Mouse (Mus musculus): Measurements from ENCODE around the gene Hivep3. TPM values are rescaled to one million over a fixed set of nuclear protein-coding genes. Genes with fewer than 3 reads are reported as not detected.

The Hivep3 gene
- total and polyA plus RNA-seq, 2 experiments = 0.95 to 1.5 TPM

DNA sequence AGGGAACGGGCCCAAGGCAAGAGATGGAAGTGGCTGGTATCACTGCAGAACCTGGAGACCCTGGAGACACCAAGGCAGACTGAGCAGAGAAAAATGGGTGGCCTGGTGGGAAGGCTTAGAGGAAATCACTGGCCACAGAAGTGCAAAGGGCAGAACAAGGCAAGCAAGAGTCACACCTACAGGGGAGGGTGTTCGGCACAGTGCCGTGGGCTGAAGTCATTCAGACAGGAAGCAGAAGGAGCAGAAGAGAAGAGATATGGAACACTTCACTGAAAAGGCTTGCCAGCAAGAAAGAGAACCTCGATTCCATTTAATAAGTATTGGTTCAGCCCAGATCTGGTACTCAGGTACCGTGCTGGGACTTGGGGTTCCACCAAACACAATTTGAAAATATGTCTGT is 156.2 kb downstream of the Hivep3 start:
- DNase-seq (ENCODE audit: extremely low read depth, low read depth, low spot score) = no peak
- Histone ChIP-seq H3K27me3 (ENCODE audit: control insufficient read depth, insufficient read depth, low read length) (no peaks in the 10 kb centered on the region), H3K79me2 (ENCODE audit: control insufficient read depth, insufficient read depth, low read length) (no peaks in the 10 kb centered on the region), H3K4me1 (ENCODE audit: control insufficient read depth, insufficient read depth, low read length) (no peaks in the 10 kb centered on the region), H3K9ac (ENCODE audit: low read depth, low read length) (no peak overlapping the region), H3K4me3 (ENCODE audit: insufficient read depth, low read depth, low read length) (no peak overlapping the region), H3K36me3 (ENCODE audit: control insufficient read depth, insufficient read depth, low read length) (no peaks in the 10 kb centered on the region), H3K27ac (replicated peaks; ENCODE audit: insufficient read depth, low read depth, low read length) (no peak overlapping the region)
- TF ChIP-seq POLR2A (IDR thresholded peaks at IDR 0.05; ENCODE audit: extremely low read depth, insufficient read depth, low read length) (no peak), CTCF (IDR thresholded peaks at IDR 0.05; ENCODE audit: low read depth, low read length) (no peak)
- WGBS = 60% methylated on average over 5 of the region's 5 CpGs

- 82% methylated on average over 5 of the region's 5 CpGs for WGBS
- H3K27ac ChIP-seq (replicated peaks; ENCODE audit: insufficient read depth, low read depth, low read length) = no peak overlapping the region
- TF ChIP-seq POLR2A (IDR thresholded peaks at IDR 0.05; ENCODE audit: extremely low read depth, insufficient read depth, low read length) (no peak), CTCF (IDR thresholded peaks at IDR 0.05; ENCODE audit: low read depth, low read length) (no peak)
These were observed 159.7 kb downstream of the Hivep3 start for GRCm38 (mm10) chr4:119893255-119893779.

GRCm38 (mm10) chr4:119894797-119895458 is 161.3 kb downstream of the Hivep3 start:
- H3K4me3 ChIP-seq (ENCODE audit: insufficient read depth, low read depth, low read length) = no peak overlapping the region
- no peak overlapping the region for H3K9ac ChIP-seq (ENCODE audit: low read depth, low read length)
- peaks cover 3% of the 10 kb centered on the region; the same call in 1 of the 2 replicates for H3K4me1 ChIP-seq (ENCODE audit: control insufficient read depth, insufficient read depth, low read length)
- TF ChIP-seq POLR2A (IDR thresholded peaks at IDR 0.05; ENCODE audit: extremely low read depth, insufficient read depth, low read length) (no peak), CTCF (IDR thresholded peaks at IDR 0.05; ENCODE audit: low read depth, low read length) (no peak)
- DNase-seq (ENCODE audit: extremely low read depth, low read depth, low spot score) = no peak
- no peaks in the 10 kb centered on the region for H3K27me3 ChIP-seq (ENCODE audit: control insufficient read depth, insufficient read depth, low read length)
- H3K79me2 ChIP-seq (ENCODE audit: control insufficient read depth, insufficient read depth, low read length) = no peaks in the 10 kb centered on the region
- no peaks in the 10 kb centered on the region for H3K36me3 ChIP-seq (ENCODE audit: control insufficient read depth, insufficient read depth, low read length)
- no peak overlapping the region for H3K27ac ChIP-seq (replicated peaks; ENCODE audit: insufficient read depth, low read depth, low read length)
- WGBS = 61% methylated on average over 13 of the region's 13 CpGs

More at GRCm38 (mm10) chr4:119893255-119893779, 159.7 kb downstream of the Hivep3 start:
- peaks cover 3% of the 10 kb centered on the region; the same call in 1 of the 2 replicates for H3K4me1 ChIP-seq (ENCODE audit: control insufficient read depth, insufficient read depth, low read length)
- DNase-seq (ENCODE audit: extremely low read depth, low read depth, low spot score) = no peak
- no peaks in the 10 kb centered on the region for H3K27me3 ChIP-seq (ENCODE audit: control insufficient read depth, insufficient read depth, low read length)
- no peaks in the 10 kb centered on the region for H3K36me3 ChIP-seq (ENCODE audit: control insufficient read depth, insufficient read depth, low read length)
- H3K4me3 ChIP-seq (ENCODE audit: insufficient read depth, low read depth, low read length) = no peak overlapping the region
- no peak overlapping the region for H3K9ac ChIP-seq (ENCODE audit: low read depth, low read length)
- H3K79me2 ChIP-seq (ENCODE audit: control insufficient read depth, insufficient read depth, low read length) = no peaks in the 10 kb centered on the region

- TF ChIP-seq CTCF (IDR thresholded peaks at IDR 0.05; ENCODE audit: low read depth, low read length) (no peak), POLR2A (IDR thresholded peaks at IDR 0.05; ENCODE audit: extremely low read depth, insufficient read depth, low read length) (no peak)
- 84% methylated on average over 5 of the region's 5 CpGs for WGBS
- H3K27me3 ChIP-seq (ENCODE audit: control insufficient read depth, insufficient read depth, low read length) = no peaks in the 10 kb centered on the region
- no peak for DNase-seq (ENCODE audit: extremely low read depth, low read depth, low spot score)
- H3K27ac ChIP-seq (replicated peaks; ENCODE audit: insufficient read depth, low read depth, low read length) = no peak overlapping the region
- no peak overlapping the region for H3K4me3 ChIP-seq (ENCODE audit: insufficient read depth, low read depth, low read length)
- H3K9ac ChIP-seq (ENCODE audit: low read depth, low read length) = no peak overlapping the region
- H3K79me2 ChIP-seq (ENCODE audit: control insufficient read depth, insufficient read depth, low read length) = no peaks in the 10 kb centered on the region
- H3K36me3 ChIP-seq (ENCODE audit: control insufficient read depth, insufficient read depth, low read length) = no peaks in the 10 kb centered on the region
- H3K4me1 ChIP-seq (ENCODE audit: control insufficient read depth, insufficient read depth, low read length) = peaks cover 3% of the 10 kb centered on the region; the same call in 1 of the 2 replicates
These were observed 161.9 kb downstream of the Hivep3 start for GRCm38 (mm10) chr4:119895504-119895903.

- WGBS = 79% methylated on average over 3 of the region's 3 CpGs
- H3K4me3 ChIP-seq (ENCODE audit: insufficient read depth, low read depth, low read length) = no peak overlapping the region
- no peak overlapping the region for H3K27ac ChIP-seq (replicated peaks; ENCODE audit: insufficient read depth, low read depth, low read length)
- TF ChIP-seq CTCF (IDR thresholded peaks at IDR 0.05; ENCODE audit: low read depth, low read length) (no peak), POLR2A (IDR thresholded peaks at IDR 0.05; ENCODE audit: extremely low read depth, insufficient read depth, low read length) (no peak)
- no peak for DNase-seq (ENCODE audit: extremely low read depth, low read depth, low spot score)
- peaks cover 3% of the 10 kb centered on the region; the same call in 1 of the 2 replicates for H3K4me1 ChIP-seq (ENCODE audit: control insufficient read depth, insufficient read depth, low read length)
- no peak overlapping the region for H3K9ac ChIP-seq (ENCODE audit: low read depth, low read length)
- no peaks in the 10 kb centered on the region for H3K27me3 ChIP-seq (ENCODE audit: control insufficient read depth, insufficient read depth, low read length)
- no peaks in the 10 kb centered on the region for H3K79me2 ChIP-seq (ENCODE audit: control insufficient read depth, insufficient read depth, low read length)
- H3K36me3 ChIP-seq (ENCODE audit: control insufficient read depth, insufficient read depth, low read length) = no peaks in the 10 kb centered on the region
These were observed 163.0 kb downstream of the Hivep3 start for GRCm38 (mm10) chr4:119896572-119896971.
